Mouse (Mus musculus) cerebellum, adult 9-11 months (tissue): Measurements from ENCODE around the gene Fyttd1.

Experiments
- DNase-seq: peaks from one replicate; pipeline ENCODE4 v3.0.0; 2022

Gene Fyttd1

GRCm38 (mm10) chr16:32945379-32945778 is 68.1 kb downstream of the Fyttd1 start:
- no peak for DNase-seq

- no peak for DNase-seq
These were observed 70.7 kb downstream of the Fyttd1 start for GRCm38 (mm10) chr16:32948016-32948415.

- DNase-seq = no peak
These were observed 71.4 kb downstream of the Fyttd1 start for GRCm38 (mm10) chr16:32948656-32949055.

GRCm38 (mm10) chr16:32949281-32949680 is 72.0 kb downstream of the Fyttd1 start:
- DNase-seq = no peak

- DNase-seq = no peak
These were observed 73.8 kb downstream of the Fyttd1 start for GRCm38 (mm10) chr16:32951074-32951473.

GRCm38 (mm10) chr16:32953806-32954205 is 76.5 kb downstream of the Fyttd1 start:
- no peak for DNase-seq

GRCm38 (mm10) chr16:32954304-32954703 is 77.0 kb downstream of the Fyttd1 start:
- DNase-seq = no peak

GRCm38 (mm10) chr16:32956889-32957288 is 79.6 kb downstream of the Fyttd1 start:
- DNase-seq = no peak
